Mouse (Mus musculus) liver, embryonic 14.5 days (tissue): Measurements from ENCODE around the gene Skil.

Source experiments
- CTCF ChIP-seq: IDR thresholded peaks from 2 replicates; pipeline ENCODE4 v1.5.1; 2016; ENCODE audit warnings: antibody characterized with exemption, low read depth, control low read depth
- EP300 ChIP-seq: IDR thresholded peaks from 2 replicates; pipeline ENCODE4 v1.6.1; 2016; ENCODE audit warnings: antibody characterized with exemption, low read depth

DNA sequence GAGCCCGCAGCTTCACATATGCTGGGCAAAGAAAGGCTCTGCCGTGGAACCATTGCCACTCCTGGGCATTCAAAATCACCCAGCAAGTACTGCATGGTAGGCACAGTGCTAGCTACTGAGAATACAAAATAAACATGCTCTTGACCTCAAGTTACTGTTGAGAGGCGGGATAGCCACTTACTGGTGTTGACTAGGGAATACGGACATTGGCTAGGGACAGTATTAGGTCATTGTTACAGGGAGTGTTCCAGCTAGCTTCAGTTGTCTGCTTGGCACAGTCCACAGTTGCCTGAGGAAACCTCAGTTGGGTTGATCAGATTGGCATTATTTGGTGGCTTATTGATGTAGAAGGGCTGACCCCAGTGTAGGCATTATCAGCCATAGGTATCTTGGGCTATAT is 12.8 kb downstream of the Skil start:
- no peak for TF ChIP-seq CTCF
- TF ChIP-seq EP300 = no peak
